Mouse (Mus musculus) gastrocnemius, adult 2 months (tissue): ENCODE data around the gene Kcnk5. TPM values are rescaled to one million over a fixed set of nuclear protein-coding genes. Genes with fewer than 3 reads are reported as not detected.

Experiments
- DNase-seq: peaks from one replicate; pipeline ENCODE4 v3.0.0; 2022
- H3K27ac ChIP-seq: fragments of 200-600 bp; 2 replicates; pipeline ENCODE4 v1.8.1; 2022; ENCODE audit warnings: mild to moderate bottlenecking
- H3K4me3 ChIP-seq: fragments of 200-600 bp; 2 replicates; pipeline ENCODE4 v1.8.1; 2022; ENCODE audit warnings: mild to moderate bottlenecking, moderate library complexity
- CTCF ChIP-seq: fragments of 200-600 bp; IDR thresholded peaks from 2 replicates; pipeline ENCODE4 v1.8.1; 2022; ENCODE audit warnings: antibody characterized with exemption, mild to moderate bottlenecking, moderate library complexity
- intact Hi-C: fragments of 180-260 bp; cut with DNase I; formaldehyde crosslinking; loops from one replicate; pipeline ENCODE4 v1.15.1; 2025
- long read RNA-seq, 2 experiments: library from polyadenylated mRNA; stranded (forward); transcript quantifications; one replicate each; pipeline ENCODE4 v2.0.0; 2021
- total RNA-seq, 2 experiments: library from RNA; stranded (reverse); gene quantifications; 2 replicates each; pipeline ENCODE4 v1.2.3; 2021

Gene Kcnk5
- total RNA-seq = under 1 TPM; 0.48 to 0.73 TPM
- long read RNA-seq, experiment 1 = 0 reads
- long read RNA-seq, experiment 2 = 0 reads

DNA sequence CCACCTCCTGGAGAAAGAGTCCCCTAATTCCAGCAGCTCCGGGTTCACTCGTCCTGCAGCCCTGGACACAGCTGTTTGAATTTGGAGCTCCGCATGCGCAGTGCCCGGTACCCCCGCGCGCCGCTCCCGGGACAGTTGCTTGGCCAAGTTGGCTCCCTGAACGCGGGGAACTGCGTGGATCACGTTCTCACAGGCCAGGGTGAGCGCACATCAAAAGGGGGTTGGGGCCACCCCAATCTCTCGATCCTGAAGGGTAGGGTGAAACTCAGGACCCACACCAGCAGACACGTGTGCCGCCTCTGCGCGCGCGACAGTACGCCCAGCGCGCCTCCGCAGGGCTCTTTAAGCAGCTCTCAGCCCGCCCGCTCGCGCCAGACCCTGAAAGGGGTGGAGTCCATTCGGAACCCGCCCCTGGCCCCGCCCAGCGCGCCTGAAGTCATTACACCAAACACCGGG lies at the start of gene Kcnk5:
Gene Kcnk5, minus strand, starts transcription at position 344 of the 456 bp plus-strand sequence.
- peak within 1 kb of the TSS; percentile 79 for H3K27ac ChIP-seq
- DNase-seq = peak; percentile 91
- intact Hi-C loops = no loop called here
- H3K4me3 ChIP-seq = peak within 1 kb of the TSS; percentile 77
- TF ChIP-seq CTCF = no peak

DNA sequence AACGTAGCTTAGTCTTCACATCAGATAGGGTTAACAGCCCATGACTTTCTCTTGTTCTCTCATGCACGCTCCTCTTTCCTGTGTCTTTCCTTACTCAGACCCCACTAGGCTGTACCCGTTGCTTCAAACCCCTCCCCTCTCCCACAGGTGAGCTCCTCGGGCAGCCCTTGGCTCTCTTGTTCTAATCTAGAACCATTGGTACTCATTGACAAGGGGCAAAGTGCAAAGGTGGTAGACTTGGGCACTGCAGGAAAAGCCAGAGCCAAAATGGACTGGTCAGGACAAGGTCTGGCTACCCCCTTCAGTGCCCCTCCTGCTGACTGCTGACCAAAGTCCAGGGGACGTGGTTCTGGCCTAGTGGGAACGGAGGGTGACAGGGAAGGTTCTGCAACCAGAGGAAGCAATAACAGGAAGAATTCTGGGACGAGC lies 48.5 kb upstream of the Kcnk5 start:
- TF ChIP-seq CTCF = no peak
- intact Hi-C loops = no loop called here
- Histone ChIP-seq H3K27ac (no peak overlapping the region), H3K4me3 (no peak overlapping the region)
- no peak for DNase-seq

DNA sequence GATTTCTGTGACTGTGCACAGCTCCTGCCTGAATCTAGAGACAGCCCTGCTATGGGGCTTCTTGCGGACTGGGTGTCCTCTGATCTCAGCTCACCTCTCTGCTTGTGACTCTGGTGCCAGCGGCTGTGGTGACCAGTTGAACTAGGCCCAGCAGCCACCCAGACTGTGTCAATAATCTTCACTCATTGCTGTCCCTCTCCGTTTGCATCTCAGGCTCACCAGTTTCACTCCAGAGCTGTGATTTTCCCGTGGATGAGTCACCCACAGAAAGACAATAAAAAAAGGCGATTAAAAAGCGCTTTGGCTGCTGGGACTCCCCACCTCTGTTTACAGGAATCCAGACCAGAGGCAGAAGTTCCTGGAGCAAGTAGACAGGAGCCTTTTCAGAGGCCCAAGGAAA lies 47.8 kb upstream of the Kcnk5 start:
- no peak for DNase-seq
- no peak for TF ChIP-seq CTCF
- intact Hi-C loops = no loop called here
- H3K4me3 ChIP-seq = no peak overlapping the region
- H3K27ac ChIP-seq = no peak overlapping the region

- intact Hi-C loops = no loop called here
- TF ChIP-seq CTCF = no peak
- Histone ChIP-seq H3K27ac (no peak overlapping the region), H3K4me3 (no peak overlapping the region)
- DNase-seq = peak; percentile 52
Measured at GRCm38 (mm10) chr14:20228336-20228735, 46.7 kb upstream of the Kcnk5 start.

DNA sequence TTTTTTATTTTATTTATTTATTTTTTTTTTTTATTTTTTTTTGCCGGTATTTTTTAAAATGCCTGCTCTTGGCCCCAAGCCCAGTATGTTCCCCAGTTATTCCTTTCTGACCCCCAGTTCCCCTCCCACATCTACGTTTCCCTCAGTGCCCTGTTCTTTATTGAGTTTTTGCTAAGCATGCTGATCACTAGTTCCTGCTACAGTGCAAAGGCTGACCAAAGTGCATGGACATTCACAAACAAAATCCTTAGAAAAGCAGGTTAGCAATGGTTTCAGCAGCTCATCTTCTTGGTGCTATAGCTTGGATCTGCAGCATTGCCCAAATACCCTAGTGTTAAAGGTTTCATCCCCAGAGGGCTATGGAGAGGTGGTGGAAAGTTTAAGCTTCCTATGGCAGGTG lies 45.4 kb upstream of the Kcnk5 start:
- TF ChIP-seq CTCF = no peak
- intact Hi-C loops = no loop called here
- no peak overlapping the region for H3K27ac ChIP-seq
- H3K4me3 ChIP-seq = no peak overlapping the region
- no peak for DNase-seq

DNA sequence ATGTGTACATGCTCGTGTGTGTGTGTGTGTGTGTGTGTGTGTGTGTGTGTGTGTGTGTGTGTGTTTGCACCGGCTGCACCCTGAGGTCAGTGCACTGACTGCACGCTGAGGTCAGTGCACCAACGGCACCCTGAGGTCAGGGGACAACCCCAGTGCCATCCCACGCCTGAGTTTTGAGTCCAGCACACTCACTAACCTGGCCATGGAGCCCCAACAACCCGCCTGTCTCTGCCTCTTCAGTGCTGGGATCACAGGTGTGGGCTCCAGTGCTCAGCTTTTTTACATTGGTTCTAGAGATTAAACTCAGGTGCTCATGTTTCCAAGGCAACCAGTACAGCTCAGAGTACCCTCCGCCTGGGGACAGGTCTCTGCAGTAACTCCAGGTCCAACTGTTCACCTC lies 44.9 kb upstream of the Kcnk5 start:
- Histone ChIP-seq H3K27ac (no peak overlapping the region), H3K4me3 (no peak overlapping the region)
- DNase-seq = no peak
- intact Hi-C loops = no loop called here
- no peak for TF ChIP-seq CTCF

DNA sequence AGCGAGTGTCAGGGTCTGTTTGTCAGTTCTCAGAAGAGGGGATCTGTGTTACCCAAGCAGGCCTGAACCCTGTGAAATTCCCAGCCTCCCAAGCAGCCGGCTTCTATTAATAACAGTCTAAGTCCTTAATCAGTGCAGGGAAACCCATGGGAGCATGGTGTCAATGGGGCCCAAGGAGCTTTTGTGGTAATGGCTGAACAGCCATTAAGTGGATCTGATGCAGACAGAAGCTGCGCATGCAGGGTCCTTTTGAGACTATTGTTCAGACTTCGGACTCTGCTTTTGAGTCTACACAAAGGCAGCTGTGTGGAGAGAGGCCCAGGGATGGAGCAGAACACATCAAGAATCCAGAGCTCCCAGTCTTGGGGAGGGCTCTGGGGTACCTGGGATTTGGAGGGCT lies 43.9 kb upstream of the Kcnk5 start:
- DNase-seq = no peak
- H3K27ac ChIP-seq = no peak overlapping the region
- intact Hi-C loops = no loop called here
- TF ChIP-seq CTCF = no peak
- H3K4me3 ChIP-seq = no peak overlapping the region

- H3K27ac ChIP-seq = no peak overlapping the region
- no peak for DNase-seq
- intact Hi-C loops = no loop called here
- H3K4me3 ChIP-seq = no peak overlapping the region
- TF ChIP-seq CTCF = no peak
Measured at GRCm38 (mm10) chr14:20224576-20225218, 43.1 kb upstream of the Kcnk5 start.

DNA sequence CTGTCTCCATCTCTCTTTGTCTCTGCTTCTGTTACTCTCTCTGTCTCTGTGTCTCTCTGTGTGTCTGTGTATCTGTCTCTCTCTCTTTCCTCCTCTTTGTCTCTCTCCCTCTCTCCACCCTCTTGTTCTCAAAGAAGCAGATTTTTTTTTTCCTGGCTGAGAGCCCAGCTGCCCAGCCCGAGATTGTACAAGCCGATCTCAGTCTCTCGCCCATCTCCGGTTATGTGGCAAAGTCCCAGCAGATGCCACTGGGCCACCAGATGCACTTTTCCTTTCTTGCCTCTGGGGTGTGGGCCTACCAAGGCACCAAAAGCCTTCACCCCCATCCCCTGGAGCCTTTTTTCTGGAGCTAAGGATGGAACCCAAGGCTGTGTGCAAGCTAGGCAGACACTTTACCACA lies 42.6 kb upstream of the Kcnk5 start:
- intact Hi-C loops = no loop called here
- DNase-seq = peak; percentile 35

DNA sequence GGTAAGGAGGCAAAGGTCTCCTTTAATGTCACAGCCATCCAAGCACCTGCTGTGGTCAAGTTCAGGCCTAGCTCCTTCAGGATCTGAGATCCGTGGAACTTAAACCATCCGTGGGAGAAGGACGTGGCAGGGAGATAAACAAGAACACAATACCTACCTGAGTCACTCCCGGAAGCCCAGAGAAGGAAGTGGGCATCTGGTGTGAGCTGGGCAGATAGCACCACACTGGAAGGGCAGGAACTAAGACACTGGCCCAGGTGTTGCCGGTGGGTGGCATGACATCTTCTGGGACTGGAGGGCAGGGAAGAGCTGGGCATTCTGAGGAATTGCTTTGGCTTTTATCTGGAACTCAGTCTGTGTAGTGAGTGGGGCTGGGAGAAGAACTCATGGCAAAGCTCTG lies 41.6 kb upstream of the Kcnk5 start:
- intact Hi-C loops = no loop called here
- no peak for DNase-seq
- Histone ChIP-seq H3K4me3 (no peak overlapping the region), H3K27ac (no peak overlapping the region)
- no peak for TF ChIP-seq CTCF

More for the DNA sequence above, 42.6 kb upstream of the Kcnk5 start:
- no peak for TF ChIP-seq CTCF
- Histone ChIP-seq H3K4me3 (no peak overlapping the region), H3K27ac (no peak overlapping the region)

- no peak for TF ChIP-seq CTCF
- H3K27ac ChIP-seq = no peak overlapping the region
- intact Hi-C loops = no loop called here
- no peak for DNase-seq
- no peak overlapping the region for H3K4me3 ChIP-seq
Measured at GRCm38 (mm10) chr14:20221083-20221482, 39.5 kb upstream of the Kcnk5 start.

- DNase-seq = no peak
- intact Hi-C loops = no loop called here
- no peak for TF ChIP-seq CTCF
- H3K4me3 ChIP-seq = no peak overlapping the region
- H3K27ac ChIP-seq = no peak overlapping the region
Measured at GRCm38 (mm10) chr14:20219849-20220248, 38.2 kb upstream of the Kcnk5 start.

- intact Hi-C loops = no loop called here
- Histone ChIP-seq H3K27ac (no peak overlapping the region), H3K4me3 (no peak overlapping the region)
- TF ChIP-seq CTCF = no peak
- DNase-seq = no peak
Measured at GRCm38 (mm10) chr14:20217299-20217864, 35.8 kb upstream of the Kcnk5 start.
